Mouse (Mus musculus): ENCODE data around the gene 1500009L16Rik. TPM values are rescaled to one million over a fixed set of nuclear protein-coding genes. Genes with fewer than 3 reads are reported as not detected.
A peak's percentile ranks its signal among the peaks of the same experiment; 100 is the strongest.

1500009L16Rik gene
- polyA plus RNA-seq, 1 experiment from 2014 or later, result 11.7 TPM

- Histone ChIP-seq H3K4me2 (replicated peaks; ENCODE audit: low read depth) (no peak overlapping the region), H3K9ac (ENCODE audit: low read length) (no peak overlapping the region), H3K4me1 (replicated peaks; ENCODE audit: control insufficient read depth, insufficient read depth) (no peaks in the 10 kb centered on the region), H3K27ac (replicated peaks) (no peak overlapping the region), H3K27me3 (ENCODE audit: control insufficient read depth, insufficient read depth, low read length) (no peaks in the 10 kb centered on the region), H3K9me3 (ENCODE audit: control insufficient read depth, low read length) (no peaks in the 10 kb centered on the region), H3K4me3 (ENCODE audit: low read depth, low read length) (no peak overlapping the region), H3K36me3 (ENCODE audit: control insufficient read depth, insufficient read depth, low read length) (no peaks in the 10 kb centered on the region)
- ATAC-seq (ENCODE audit: low FRiP score, low TSS enrichment) (no peak), DNase-seq (ENCODE audit: low spot score) (no peak)
- TF ChIP-seq CTCF (IDR thresholded peaks at IDR 0.05; ENCODE audit: low read depth) (no peak), EP300 (optimal IDR thresholded peaks at IDR 0.05) (no peak)
Measured at GRCm38 (mm10) chr10:83766882-83767281, 44.2 kb downstream of the 1500009L16Rik start.

GRCm38 (mm10) chr10:83776272-83776878 is 53.7 kb downstream of the 1500009L16Rik start:
- peak; percentile 66 for DNase-seq (ENCODE audit: low spot score)
- H3K4me3 ChIP-seq (ENCODE audit: low read depth, low read length), result no peak overlapping the region
- H3K4me2 ChIP-seq (replicated peaks; ENCODE audit: low read depth), result 0 out of 2 replicates have a peak overlapping the region, but pooled peaks have one; percentile 14

GRCm38 (mm10) chr10:83777253-83777652 is 54.6 kb downstream of the 1500009L16Rik start:
- TF ChIP-seq CTCF (IDR thresholded peaks at IDR 0.05; ENCODE audit: low read depth) (no peak), EP300 (optimal IDR thresholded peaks at IDR 0.05) (no peak)
- ATAC-seq (ENCODE audit: low FRiP score, low TSS enrichment) (no peak), DNase-seq (ENCODE audit: low spot score) (no peak)
- Histone ChIP-seq H3K4me2 (replicated peaks; ENCODE audit: low read depth) (no peak overlapping the region), H3K9me3 (ENCODE audit: control insufficient read depth, low read length) (no peaks in the 10 kb centered on the region), H3K27me3 (ENCODE audit: control insufficient read depth, insufficient read depth, low read length) (no peaks in the 10 kb centered on the region), H3K27ac (replicated peaks) (no peak overlapping the region), H3K36me3 (ENCODE audit: control insufficient read depth, insufficient read depth, low read length) (no peaks in the 10 kb centered on the region), H3K4me3 (ENCODE audit: low read depth, low read length) (no peak overlapping the region), H3K4me1 (replicated peaks; ENCODE audit: control insufficient read depth, insufficient read depth) (no peaks in the 10 kb centered on the region), H3K9ac (ENCODE audit: low read length) (no peak overlapping the region)
- WGBS, result 86% methylated on average over 9 of the region's 9 CpGs

More at GRCm38 (mm10) chr10:83776272-83776878, 53.7 kb downstream of the 1500009L16Rik start:
- no peak for ATAC-seq (ENCODE audit: low FRiP score, low TSS enrichment)
- TF ChIP-seq EP300 (optimal IDR thresholded peaks at IDR 0.05) (no peak), CTCF (IDR thresholded peaks at IDR 0.05; ENCODE audit: low read depth) (peak; percentile 84)
- H3K36me3 ChIP-seq (ENCODE audit: control insufficient read depth, insufficient read depth, low read length), result no peaks in the 10 kb centered on the region
- no peak overlapping the region for H3K27ac ChIP-seq (replicated peaks)
- no peaks in the 10 kb centered on the region for H3K9me3 ChIP-seq (ENCODE audit: control insufficient read depth, low read length)
- H3K27me3 ChIP-seq (ENCODE audit: control insufficient read depth, insufficient read depth, low read length), result no peaks in the 10 kb centered on the region
- no peaks in the 10 kb centered on the region for H3K4me1 ChIP-seq (replicated peaks; ENCODE audit: control insufficient read depth, insufficient read depth)
- no peak overlapping the region for H3K9ac ChIP-seq (ENCODE audit: low read length)
- WGBS, result 39% methylated on average over 11 of the region's 11 CpGs

GRCm38 (mm10) chr10:83781854-83782253 is 59.2 kb downstream of the 1500009L16Rik start:
- Histone ChIP-seq H3K9me3 (ENCODE audit: control insufficient read depth, low read length) (no peaks in the 10 kb centered on the region), H3K4me1 (replicated peaks; ENCODE audit: control insufficient read depth, insufficient read depth) (no peaks in the 10 kb centered on the region), H3K4me2 (replicated peaks; ENCODE audit: low read depth) (no peak overlapping the region), H3K9ac (ENCODE audit: low read length) (no peak overlapping the region), H3K27ac (replicated peaks) (no peak overlapping the region), H3K27me3 (ENCODE audit: control insufficient read depth, insufficient read depth, low read length) (no peaks in the 10 kb centered on the region), H3K4me3 (ENCODE audit: low read depth, low read length) (no peak overlapping the region), H3K36me3 (ENCODE audit: control insufficient read depth, insufficient read depth, low read length) (no peaks in the 10 kb centered on the region)
- ATAC-seq (ENCODE audit: low FRiP score, low TSS enrichment) (no peak), DNase-seq (ENCODE audit: low spot score) (no peak)
- WGBS, result 88% methylated on average over 4 of the region's 4 CpGs
- TF ChIP-seq CTCF (IDR thresholded peaks at IDR 0.05; ENCODE audit: low read depth) (no peak), EP300 (optimal IDR thresholded peaks at IDR 0.05) (no peak)

- no peaks in the 10 kb centered on the region for H3K9me3 ChIP-seq (ENCODE audit: control insufficient read depth, low read length)
- WGBS, result 85% methylated on average over 10 of the region's 10 CpGs
- no peak overlapping the region for H3K4me2 ChIP-seq (replicated peaks; ENCODE audit: low read depth)
- no peaks in the 10 kb centered on the region for H3K4me1 ChIP-seq (replicated peaks; ENCODE audit: control insufficient read depth, insufficient read depth)
- no peak for DNase-seq (ENCODE audit: low spot score)
- H3K27me3 ChIP-seq (ENCODE audit: control insufficient read depth, insufficient read depth, low read length), result no peaks in the 10 kb centered on the region
- no peak for TF ChIP-seq EP300 (optimal IDR thresholded peaks at IDR 0.05)
- TF ChIP-seq CTCF (IDR thresholded peaks at IDR 0.05; ENCODE audit: low read depth), result no peak
- no peak overlapping the region for H3K4me3 ChIP-seq (ENCODE audit: low read depth, low read length)
- H3K36me3 ChIP-seq (ENCODE audit: control insufficient read depth, insufficient read depth, low read length), result no peaks in the 10 kb centered on the region
- no peak for ATAC-seq (ENCODE audit: low FRiP score, low TSS enrichment)
- no peak overlapping the region for H3K9ac ChIP-seq (ENCODE audit: low read length)
- H3K27ac ChIP-seq (replicated peaks), result no peak overlapping the region
Measured at GRCm38 (mm10) chr10:83782371-83783120, 59.9 kb downstream of the 1500009L16Rik start.

- TF ChIP-seq CTCF (IDR thresholded peaks at IDR 0.05; ENCODE audit: low read depth) (peak; percentile 74), EP300 (optimal IDR thresholded peaks at IDR 0.05) (no peak)
- Histone ChIP-seq H3K4me2 (replicated peaks; ENCODE audit: low read depth) (no peak overlapping the region), H3K4me3 (ENCODE audit: low read depth, low read length) (no peak overlapping the region), H3K9ac (ENCODE audit: low read length) (no peak overlapping the region), H3K4me1 (replicated peaks; ENCODE audit: control insufficient read depth, insufficient read depth) (no peaks in the 10 kb centered on the region), H3K27me3 (ENCODE audit: control insufficient read depth, insufficient read depth, low read length) (no peaks in the 10 kb centered on the region), H3K27ac (replicated peaks) (no peak overlapping the region), H3K9me3 (ENCODE audit: control insufficient read depth, low read length) (no peaks in the 10 kb centered on the region), H3K36me3 (ENCODE audit: control insufficient read depth, insufficient read depth, low read length) (no peaks in the 10 kb centered on the region)
- WGBS, result 32% methylated on average over 5 of the region's 5 CpGs
- no peak for ATAC-seq (ENCODE audit: low FRiP score, low TSS enrichment)
- no peak for DNase-seq (ENCODE audit: low spot score)
Measured at GRCm38 (mm10) chr10:83785003-83785402, 62.3 kb downstream of the 1500009L16Rik start.

Measured in stomach, postnatal 0 days (tissue).